Mouse (Mus musculus) ES-E14 (cell line): ENCODE data around the gene Commd4. TPM values are rescaled to one million over a fixed set of nuclear protein-coding genes. Genes with fewer than 3 reads are reported as not detected.

Experiments used
- DNase-seq: peaks from one replicate; pipeline ENCODE4 v3.0.0-alpha.2; 2013; ENCODE audit warnings: low read depth, low spot score
- H3K27ac ChIP-seq: 2 replicates; pipeline ENCODE4 v1.5.1; 2012; ENCODE audit warnings: low read depth, mild to moderate bottlenecking, low read length, moderate library complexity, mixed read lengths; ENCODE audit not compliant: poor library complexity, insufficient read depth, severe bottlenecking
- H3K36me3 ChIP-seq: 2 replicates; pipeline ENCODE4 v1.6.1; 2012; ENCODE audit warnings: mild to moderate bottlenecking, low read length, moderate library complexity, mixed read lengths; ENCODE audit not compliant: control insufficient read depth, poor library complexity, insufficient read depth, severe bottlenecking
- H3K4me1 ChIP-seq, 2 experiments: fragments of 150-350 bp in 1 of 2; sonication (generic) in 1 of 2; 2 replicates each; pipeline ENCODE4 v1.6.1; 2012; ENCODE audit warnings: low read length in 2 of 2, mild to moderate bottlenecking in 1 of 2, mixed read lengths in 1 of 2; ENCODE audit not compliant: control insufficient read depth in 2 of 2, insufficient read depth in 2 of 2, poor library complexity in 1 of 2
- H3K4me3 ChIP-seq, 2 experiments: fragments of 150-350 bp in 1 of 2; sonication (generic) in 1 of 2; 2 replicates each; pipeline ENCODE4 v1.5.1; 2012; ENCODE audit warnings: low read length in 2 of 2, low read depth in 1 of 2, mild to moderate bottlenecking in 1 of 2, mixed read lengths in 1 of 2; ENCODE audit not compliant: insufficient read depth in 1 of 2, poor library complexity in 1 of 2, severe bottlenecking in 1 of 2
- H3K9ac ChIP-seq: 2 replicates; pipeline ENCODE4 v1.6.1; 2012; ENCODE audit warnings: low read depth, mild to moderate bottlenecking, low read length, mixed read lengths; ENCODE audit not compliant: poor library complexity, insufficient read depth, severe bottlenecking
- H3K9me3 ChIP-seq: fragments of 150-350 bp; sonication (generic); 2 replicates; pipeline ENCODE4 v1.6.1; 2012; ENCODE audit warnings: low read depth, mild to moderate bottlenecking, low read length; ENCODE audit not compliant: control insufficient read depth, insufficient read depth
- CHD2 ChIP-seq: IDR thresholded peaks from 2 replicates; pipeline ENCODE4 v1.6.1; 2014; ENCODE audit warnings: mild to moderate bottlenecking, low read depth, low read length, inconsistent platforms
- HCFC1 ChIP-seq: IDR thresholded peaks from 2 replicates; pipeline ENCODE4 v1.6.1; 2012; ENCODE audit warnings: low read length, inconsistent platforms, borderline replicate concordance; ENCODE audit not compliant: insufficient read depth
- MAFK ChIP-seq: IDR thresholded peaks from 2 replicates; pipeline ENCODE4 v1.6.1; 2014; ENCODE audit warnings: mild to moderate bottlenecking, low read depth, low read length, inconsistent platforms; ENCODE audit not compliant: insufficient read depth
- ZC3H11A ChIP-seq: IDR thresholded peaks from 2 replicates; pipeline ENCODE4 v1.6.1; 2012; ENCODE audit warnings: low read depth, mild to moderate bottlenecking, inconsistent platforms, low read length, borderline replicate concordance
- ZNF384 ChIP-seq: IDR thresholded peaks from 2 replicates; pipeline ENCODE4 v1.6.1; 2012; ENCODE audit warnings: low read depth, low read length, inconsistent platforms
- in situ Hi-C, 2 experiments: fragments of 600-800 bp; cut with MboI; formaldehyde crosslinking; loops; one replicate each; pipeline ENCODE4 v1.15.1; 2025; ENCODE audit warnings: low sequenced_read_pairs in 2 of 2, inconsistent platforms in 1 of 2; ENCODE audit not compliant: unreplicated experiment in 2 of 2
- total RNA-seq: library from RNA; depleted of rRNA; stranded (reverse); fragments of 300-350 nt; gene quantifications from 2 replicates; pipeline ENCODE4 v1.2.3, GENCODE M21; 2012; rRNA removed

Commd4 gene
- total RNA-seq, 1 experiment, result 116 TPM

- Histone ChIP-seq H3K27ac (peak within 1 kb of the TSS; percentile 81), H3K4me1 (peaks cover 0 to 1% of the 10 kb centered on the region in 2 experiments; a peak in 1 of 4 replicates), H3K9ac (peak within 1 kb of the TSS; percentile 91), H3K4me3 (peak within 1 kb of the TSS; percentile 83 to 85), H3K36me3 (peaks cover 7% of the 10 kb centered on the region), H3K9me3 (no peaks in the 10 kb centered on the region)
- in situ Hi-C loops, result no loop called here
- DNase-seq, result peak; percentile 96
- no peak for TF ChIP-seq MAFK
- peak; percentile 57; the same call in 1 of the 2 replicates for TF ChIP-seq CHD2
- TF ChIP-seq ZNF384, result no peak
- TF ChIP-seq HCFC1, result peak; percentile 82
- TF ChIP-seq ZC3H11A, result peak; percentile 37; the same call in 1 of the 2 replicates
Observed at GRCm38 (mm10) chr9:57130577-57131433, 27.3 kb downstream of the Commd4 start, which contains the start of gene Man2c1. TSS of gene Man2c1 (plus strand) at chr9:57130690.

DNA sequence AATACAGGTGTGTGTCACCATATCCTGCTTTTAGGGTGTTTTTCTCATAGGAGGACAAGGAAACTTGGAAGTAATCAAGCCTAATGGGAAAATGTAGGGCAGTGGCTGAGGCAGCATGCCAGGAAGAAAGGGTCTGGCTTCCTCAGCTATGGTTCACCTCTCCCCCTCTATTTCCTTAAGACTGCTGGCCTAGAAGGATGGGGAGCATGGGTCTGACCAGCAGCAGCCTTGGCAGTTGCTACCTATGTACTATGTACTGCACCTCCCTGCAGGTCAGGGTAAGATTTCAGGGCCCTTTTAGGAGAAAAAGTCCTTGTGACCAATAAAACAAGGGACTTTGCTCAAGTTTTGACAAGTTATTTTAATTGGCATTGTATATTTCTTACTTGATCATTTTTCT, 28.5 kb downstream of the Commd4 start:
- Histone ChIP-seq H3K4me1 (peaks cover 0 to 1% of the 10 kb centered on the region in 2 experiments; a peak in 1 of 4 replicates), H3K27ac (no peak overlapping the region), H3K9ac (no peak overlapping the region), H3K36me3 (peaks cover 7% of the 10 kb centered on the region), H3K4me3 (no peak overlapping the region), H3K9me3 (no peaks in the 10 kb centered on the region)
- in situ Hi-C loops, result no loop called here
- TF ChIP-seq MAFK (no peak), ZNF384 (no peak), HCFC1 (no peak), CHD2 (no peak), ZC3H11A (no peak)
- no peak for DNase-seq

GRCm38 (mm10) chr9:57117261-57117755, 40.8 kb downstream of the Commd4 start:
- no peak for DNase-seq
- Histone ChIP-seq H3K36me3 (peaks cover 34% of the 10 kb centered on the region), H3K4me1 (no peaks in the 10 kb centered on the region), H3K4me3 (no peak overlapping the region), H3K9ac (no peak overlapping the region), H3K9me3 (no peaks in the 10 kb centered on the region), H3K27ac (no peak overlapping the region)
- in situ Hi-C loops, result no loop called here
- TF ChIP-seq MAFK (no peak), ZC3H11A (no peak), CHD2 (no peak)

Other genes with a start within 250 kb of the Commd4 start
- gene Snx33, start 230.0 kb downstream of the Commd4 start, total RNA-seq, result 1.6 and 4.1 TPM in 2 replicates
- gene Imp3, start 220.9 kb downstream of the Commd4 start, total RNA-seq, result 106 and 108 TPM in 2 replicates
- gene Snupn, start 207.5 kb downstream of the Commd4 start, total RNA-seq, result 16.4 and 18.2 TPM in 2 replicates
- gene Ptpn9, start 163.4 kb downstream of the Commd4 start, total RNA-seq, result 3.0 and 6.8 TPM in 2 replicates
- 78.3 and 88.1 TPM in 2 replicates for gene Sin3a, start 86.3 kb downstream of the Commd4 start, total RNA-seq
- gene Man2c1, start 27.6 kb downstream of the Commd4 start, total RNA-seq, result 122 and 211 TPM in 2 replicates
- 4.4 and 7.9 TPM in 2 replicates for gene Neil1, start 10.0 kb downstream of the Commd4 start, total RNA-seq
- not detected in 2 replicates for gene Trcg1, start 78.2 kb upstream of the Commd4 start, total RNA-seq
- 21.8 and 35.6 TPM in 2 replicates for gene 1700017B05Rik, start 104.3 kb upstream of the Commd4 start, total RNA-seq